Mouse (Mus musculus): ENCODE data around the gene Itgax. TPM values are rescaled to one million over a fixed set of nuclear protein-coding genes. Genes with fewer than 3 reads are reported as not detected.

The Itgax gene
- polyA plus RNA-seq (2012; rRNA removed), result 0.16 and 0.24 TPM in 2 replicates

DNA sequence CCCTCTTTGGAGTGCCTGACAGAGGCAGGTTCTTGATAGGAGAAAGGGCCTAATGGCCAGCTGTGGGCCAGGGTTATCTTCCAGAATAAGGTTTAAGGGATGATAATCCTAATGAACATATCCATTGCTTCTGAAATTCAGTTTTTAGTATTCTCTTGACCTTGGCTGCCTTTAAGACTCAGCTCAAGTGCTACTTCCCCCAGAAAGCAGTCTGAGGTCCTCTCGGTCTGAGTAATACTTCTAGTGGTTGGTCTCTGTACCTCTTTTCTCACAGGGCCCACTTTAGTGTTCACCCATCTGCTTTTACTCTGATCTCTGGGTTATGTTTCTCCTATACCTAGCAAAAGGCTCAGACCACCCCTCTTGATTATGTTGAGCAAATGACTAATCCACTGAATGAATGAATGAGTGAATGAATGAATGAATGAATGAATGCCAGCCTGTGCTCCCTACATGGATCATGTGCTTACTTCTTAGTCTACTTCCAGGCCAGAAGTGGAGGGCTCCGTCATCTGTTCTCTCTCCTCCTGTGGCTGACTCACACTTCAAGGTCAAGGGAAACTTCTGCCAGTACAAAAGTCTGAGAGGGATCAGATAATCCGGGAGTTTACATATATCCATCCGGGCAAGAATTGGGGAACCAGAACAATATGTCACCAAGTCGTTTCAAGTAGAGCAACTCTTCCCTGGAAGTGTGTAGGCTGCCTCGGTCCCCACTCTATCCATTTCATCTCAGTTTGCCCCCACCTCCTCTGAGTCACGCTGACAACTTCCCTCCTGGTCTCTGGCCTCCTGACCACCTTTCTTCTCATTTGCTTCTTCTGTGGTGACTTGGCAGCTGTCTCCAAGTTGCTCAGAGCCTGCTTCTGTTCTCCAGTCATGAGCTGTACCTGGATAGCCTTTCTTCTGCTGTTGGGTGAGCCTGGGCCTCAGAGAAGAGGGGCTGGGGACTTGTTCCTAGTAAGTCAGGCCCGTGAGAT is at the start of gene Itgax:
Itgax (plus strand) TSS at position 807 of the 980 bp plus-strand sequence.
- no peaks in the 10 kb centered on the region for H3K4me1 ChIP-seq (ENCODE audit: control insufficient read depth, insufficient read depth, low read length)
- no peaks in the 10 kb centered on the region for H3K36me3 ChIP-seq (ENCODE audit: control insufficient read depth, insufficient read depth, low read length)
- TF ChIP-seq POLR2A (IDR thresholded peaks at IDR 0.05; ENCODE audit: control insufficient read depth, low read depth, low read length) (no peak), CTCF (IDR thresholded peaks at IDR 0.05; ENCODE audit: control insufficient read depth, insufficient read depth, insufficient replicate concordance, low read depth, low read length) (no peak)

GRCm38 (mm10) chr7:128080012-128080411 is 49.3 kb upstream of the Itgax start:
- H3K4me3 ChIP-seq (ENCODE audit: control insufficient read depth, low read depth, low read length), result no peak overlapping the region
- H3K36me3 ChIP-seq (ENCODE audit: control insufficient read depth, insufficient read depth, low read length), result no peaks in the 10 kb centered on the region
- TF ChIP-seq POLR2A (IDR thresholded peaks at IDR 0.05; ENCODE audit: control insufficient read depth, low read depth, low read length) (no peak), CTCF (IDR thresholded peaks at IDR 0.05; ENCODE audit: control insufficient read depth, insufficient read depth, insufficient replicate concordance, low read depth, low read length) (no peak)
- H3K4me1 ChIP-seq (ENCODE audit: control insufficient read depth, insufficient read depth, low read length), result no peaks in the 10 kb centered on the region
- H3K27ac ChIP-seq (ENCODE audit: control insufficient read depth, insufficient read depth, low read depth, low read length), result no peak overlapping the region
- no peaks in the 10 kb centered on the region for H3K27me3 ChIP-seq (ENCODE audit: control insufficient read depth, insufficient read depth, low read length)

More for the DNA sequence above, at the start of gene Itgax:
- H3K27ac ChIP-seq (ENCODE audit: control insufficient read depth, insufficient read depth, low read depth, low read length), result no peak within 1 kb of the TSS
- H3K4me3 ChIP-seq (ENCODE audit: control insufficient read depth, low read depth, low read length), result no peak within 1 kb of the TSS
- H3K27me3 ChIP-seq (ENCODE audit: control insufficient read depth, insufficient read depth, low read length), result no peaks in the 10 kb centered on the region

- TF ChIP-seq POLR2A (IDR thresholded peaks at IDR 0.05; ENCODE audit: control insufficient read depth, low read depth, low read length) (no peak), CTCF (IDR thresholded peaks at IDR 0.05; ENCODE audit: control insufficient read depth, insufficient read depth, insufficient replicate concordance, low read depth, low read length) (no peak)
- H3K36me3 ChIP-seq (ENCODE audit: control insufficient read depth, insufficient read depth, low read length), result no peaks in the 10 kb centered on the region
- no peaks in the 10 kb centered on the region for H3K4me1 ChIP-seq (ENCODE audit: control insufficient read depth, insufficient read depth, low read length)
- no peaks in the 10 kb centered on the region for H3K27me3 ChIP-seq (ENCODE audit: control insufficient read depth, insufficient read depth, low read length)
- no peak overlapping the region for H3K27ac ChIP-seq (ENCODE audit: control insufficient read depth, insufficient read depth, low read depth, low read length)
- H3K4me3 ChIP-seq (ENCODE audit: control insufficient read depth, low read depth, low read length), result no peak overlapping the region
Observed at GRCm38 (mm10) chr7:128089141-128089540, 40.2 kb upstream of the Itgax start.

GRCm38 (mm10) chr7:128098135-128098534 is 31.2 kb upstream of the Itgax start:
- Histone ChIP-seq H3K4me1 (ENCODE audit: control insufficient read depth, insufficient read depth, low read length) (no peaks in the 10 kb centered on the region), H3K27ac (ENCODE audit: control insufficient read depth, insufficient read depth, low read depth, low read length) (no peak overlapping the region), H3K4me3 (ENCODE audit: control insufficient read depth, low read depth, low read length) (no peak overlapping the region), H3K27me3 (ENCODE audit: control insufficient read depth, insufficient read depth, low read length) (no peaks in the 10 kb centered on the region), H3K36me3 (ENCODE audit: control insufficient read depth, insufficient read depth, low read length) (no peaks in the 10 kb centered on the region)
- TF ChIP-seq POLR2A (IDR thresholded peaks at IDR 0.05; ENCODE audit: control insufficient read depth, low read depth, low read length) (no peak), CTCF (IDR thresholded peaks at IDR 0.05; ENCODE audit: control insufficient read depth, insufficient read depth, insufficient replicate concordance, low read depth, low read length) (no peak)

DNA sequence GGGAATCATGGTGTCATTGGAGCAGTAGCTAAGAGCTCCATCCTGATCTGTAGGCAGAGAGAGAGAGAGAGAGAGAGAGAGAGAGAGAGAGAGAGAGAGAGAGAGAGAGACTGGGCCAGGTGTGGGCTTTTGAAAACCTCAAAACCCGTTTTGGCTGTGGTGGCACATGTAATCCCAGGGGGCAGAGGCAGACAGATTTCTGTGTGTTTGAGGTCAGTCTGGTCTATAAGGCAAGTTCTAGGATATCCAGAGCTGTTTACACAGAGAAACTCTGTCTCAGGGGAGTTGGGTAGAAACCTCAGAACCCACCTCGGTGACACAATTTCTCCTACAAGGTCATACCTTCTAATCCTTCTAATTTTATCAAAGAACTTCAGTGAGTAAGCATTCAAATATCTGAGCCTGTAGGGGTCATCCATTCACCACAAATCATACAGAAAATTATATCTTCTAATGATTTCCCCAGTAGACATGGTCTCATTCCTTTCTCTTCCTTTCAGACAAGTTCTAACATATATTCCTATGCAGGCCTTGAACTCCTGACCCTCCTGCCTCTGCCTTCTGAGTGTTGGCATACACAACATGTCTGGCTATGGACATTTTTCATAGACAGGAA is 28.5 kb upstream of the Itgax start:
- Histone ChIP-seq H3K4me3 (ENCODE audit: control insufficient read depth, low read depth, low read length) (no peak overlapping the region), H3K4me1 (ENCODE audit: control insufficient read depth, insufficient read depth, low read length) (no peaks in the 10 kb centered on the region), H3K27me3 (ENCODE audit: control insufficient read depth, insufficient read depth, low read length) (no peaks in the 10 kb centered on the region), H3K27ac (ENCODE audit: control insufficient read depth, insufficient read depth, low read depth, low read length) (no peak overlapping the region), H3K36me3 (ENCODE audit: control insufficient read depth, insufficient read depth, low read length) (no peaks in the 10 kb centered on the region)
- TF ChIP-seq CTCF (IDR thresholded peaks at IDR 0.05; ENCODE audit: control insufficient read depth, insufficient read depth, insufficient replicate concordance, low read depth, low read length), result no peak
- TF ChIP-seq POLR2A (IDR thresholded peaks at IDR 0.05; ENCODE audit: control insufficient read depth, low read depth, low read length), result no peak

GRCm38 (mm10) chr7:128105246-128105645 is 24.1 kb upstream of the Itgax start:
- H3K36me3 ChIP-seq (ENCODE audit: control insufficient read depth, insufficient read depth, low read length), result no peaks in the 10 kb centered on the region
- H3K4me3 ChIP-seq (ENCODE audit: control insufficient read depth, low read depth, low read length), result no peak overlapping the region
- no peak overlapping the region for H3K27ac ChIP-seq (ENCODE audit: control insufficient read depth, insufficient read depth, low read depth, low read length)
- TF ChIP-seq POLR2A (IDR thresholded peaks at IDR 0.05; ENCODE audit: control insufficient read depth, low read depth, low read length) (no peak), CTCF (IDR thresholded peaks at IDR 0.05; ENCODE audit: control insufficient read depth, insufficient read depth, insufficient replicate concordance, low read depth, low read length) (no peak)
- no peaks in the 10 kb centered on the region for H3K4me1 ChIP-seq (ENCODE audit: control insufficient read depth, insufficient read depth, low read length)
- no peaks in the 10 kb centered on the region for H3K27me3 ChIP-seq (ENCODE audit: control insufficient read depth, insufficient read depth, low read length)

DNA sequence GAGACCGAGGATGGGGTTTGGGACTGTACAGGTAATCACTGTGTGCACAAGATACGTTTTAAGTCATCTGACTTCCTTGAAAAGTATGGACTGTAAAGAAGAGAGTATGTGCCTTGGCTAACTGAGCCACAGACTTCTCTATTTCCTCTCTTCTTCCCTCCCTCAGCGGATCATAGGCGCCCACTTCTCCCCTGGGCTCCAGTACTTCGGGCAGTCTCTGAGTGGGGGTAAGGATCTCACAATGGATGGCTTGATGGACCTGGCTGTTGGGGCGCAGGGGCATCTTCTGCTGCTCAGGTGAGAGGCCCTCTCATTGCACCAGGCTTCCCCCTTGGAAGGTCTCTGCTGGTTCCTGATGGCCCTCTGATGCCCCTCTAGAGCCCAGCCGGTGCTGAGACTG is 21.9 kb upstream of the Itgax start:
- H3K4me3 ChIP-seq (ENCODE audit: control insufficient read depth, low read depth, low read length), result no peak overlapping the region
- no peaks in the 10 kb centered on the region for H3K27me3 ChIP-seq (ENCODE audit: control insufficient read depth, insufficient read depth, low read length)
- no peak for TF ChIP-seq POLR2A (IDR thresholded peaks at IDR 0.05; ENCODE audit: control insufficient read depth, low read depth, low read length)
- TF ChIP-seq CTCF (IDR thresholded peaks at IDR 0.05; ENCODE audit: control insufficient read depth, insufficient read depth, insufficient replicate concordance, low read depth, low read length), result no peak
- no peak overlapping the region for H3K27ac ChIP-seq (ENCODE audit: control insufficient read depth, insufficient read depth, low read depth, low read length)
- no peaks in the 10 kb centered on the region for H3K4me1 ChIP-seq (ENCODE audit: control insufficient read depth, insufficient read depth, low read length)
- no peaks in the 10 kb centered on the region for H3K36me3 ChIP-seq (ENCODE audit: control insufficient read depth, insufficient read depth, low read length)
